In the genomic region with DNA sequence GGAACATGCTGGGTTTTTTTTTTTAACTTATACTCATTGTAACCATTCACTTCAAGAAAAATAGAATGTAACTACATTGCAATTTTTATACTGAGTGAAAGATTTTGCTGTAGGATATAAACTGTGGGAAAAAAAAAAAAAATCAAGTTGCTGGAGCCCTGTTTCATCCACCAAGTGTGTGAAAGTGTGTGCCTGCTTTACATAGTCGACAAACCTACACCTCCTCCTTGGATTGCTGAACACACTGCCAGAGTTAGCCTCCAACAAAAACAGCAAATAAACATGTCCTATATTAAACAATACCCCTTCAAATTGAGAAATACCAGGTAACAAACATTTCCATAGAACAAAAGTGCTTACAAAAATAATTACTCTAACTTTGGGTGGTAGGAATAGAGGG, we compare ENCODE assay signal across 22 mouse cellular contexts. TPM values are rescaled to one million over a fixed set of nuclear protein-coding genes. Genes with fewer than 3 reads are reported as not detected.
DNase-seq lines count a peak whose midpoint lies in the region; ATAC-seq and TF ChIP-seq lines count a peak whose summit lies in the region.
"Had no signal": no experiment of that assay in that cellular context is flagged by ENCODE, and none has a peak within 500 bp of the region (broad histone marks: within the 10 kb centered on the region; RNA-seq: fewer than 3 reads in every experiment).

No protein-coding gene starts in this region.

- H3K27me3 ChIP-seq in liver, postnatal 0 days (ENCODE audit: insufficient read depth, low read length) = no peaks in the 10 kb centered on the region
- H3K27me3 ChIP-seq: embryonic facial prominence, embryonic 13.5 days; embryonic facial prominence, embryonic 15.5 days; forebrain, embryonic 13.5 days; forebrain, embryonic 15.5 days had no signal

- WGBS in liver, postnatal 0 days (ENCODE audit: insufficient replicate concordance) = 55% methylated on average over 1 of the region's 1 CpGs

- H3K9me3 ChIP-seq in liver, postnatal 0 days (ENCODE audit: low read length) = no peaks in the 10 kb centered on the region
- H3K9me3 ChIP-seq: embryonic facial prominence, embryonic 13.5 days; embryonic facial prominence, embryonic 15.5 days; forebrain, embryonic 13.5 days; forebrain, embryonic 15.5 days had no signal

- no peak for TF ChIP-seq EP300 in liver, postnatal 0 days (IDR thresholded peaks at IDR 0.05; ENCODE audit: low read depth)

- H3K36me3 ChIP-seq in liver, postnatal 0 days (replicated peaks; ENCODE audit: insufficient read depth, low read length) = no peaks in the 10 kb centered on the region; the same call in 1 of the 2 replicates
- H3K36me3 ChIP-seq: embryonic facial prominence, embryonic 13.5 days; embryonic facial prominence, embryonic 15.5 days; forebrain, embryonic 15.5 days had no signal

- no peak for DNase-seq in liver, postnatal 0 days
- DNase-seq in liver = no peak
- peak; percentile 40 for DNase-seq in gonadal fat pad, adult 2 months (ENCODE audit: low read depth)
- DNase-seq in ovary, postnatal 14 days (ENCODE audit: low spot score) = no peak
- DNase-seq in layer of hippocampus, adult 11-12 months (ENCODE audit: low spot score) = no peak
- DNase-seq: adrenal gland, adult 8-10 months; adrenal gland, postnatal 14 days; adrenal gland, postnatal 36 days; cerebellum, adult 11 months; cerebellum, adult 18-20 months; cerebellum, adult 8-10 months; cerebellum, adult 9-11 months; cerebellum, postnatal 14 days; cerebellum, postnatal 36 days; embryo, embryonic 11 days; forebrain, postnatal 0 days had no signal

- no peak for ATAC-seq in liver, postnatal 0 days
- ATAC-seq: forebrain, embryonic 13.5 days; forebrain, embryonic 15.5 days; forebrain, postnatal 0 days had no signal

- no peak overlapping the region for H3K4me3 ChIP-seq in liver, postnatal 0 days (ENCODE audit: low read depth, low read length)
- H3K4me3 ChIP-seq in brown adipose tissue, adult 24 weeks (ENCODE audit: insufficient read depth, low read depth, low read length) = no peak overlapping the region
- H3K4me3 ChIP-seq: embryonic facial prominence, embryonic 13.5 days; embryonic facial prominence, embryonic 15.5 days; erythroblast, embryonic 14.5 days; forebrain, embryonic 13.5 days; forebrain, embryonic 15.5 days had no signal

- no peak for TF ChIP-seq CTCF in liver, postnatal 0 days (IDR thresholded peaks at IDR 0.05; ENCODE audit: low read depth)

- H3K27ac ChIP-seq in liver, postnatal 0 days (ENCODE audit: low read depth) = peak overlapping the region; percentile 75
- peak overlapping the region; percentile 83 for H3K27ac ChIP-seq in brown adipose tissue, adult 24 weeks (replicated peaks; ENCODE audit: low read depth, low read length)
- H3K27ac ChIP-seq: embryonic facial prominence, embryonic 13.5 days; embryonic facial prominence, embryonic 15.5 days; forebrain, embryonic 13.5 days; forebrain, embryonic 15.5 days had no signal

- no peak overlapping the region for H3K4me2 ChIP-seq in liver, postnatal 0 days (ENCODE audit: low read depth, low read length)
- H3K4me2 ChIP-seq: embryonic facial prominence, embryonic 13.5 days; embryonic facial prominence, embryonic 15.5 days; forebrain, embryonic 13.5 days; forebrain, embryonic 15.5 days had no signal

- no peaks in the 10 kb centered on the region for H3K4me1 ChIP-seq in liver, postnatal 0 days (ENCODE audit: insufficient read depth)
- no peaks in the 10 kb centered on the region; the same call in 1 of the 2 replicates for H3K4me1 ChIP-seq in brown adipose tissue, adult 24 weeks (ENCODE audit: control insufficient read depth, insufficient read depth, insufficient read length, low read length)
- H3K4me1 ChIP-seq: embryonic facial prominence, embryonic 13.5 days; embryonic facial prominence, embryonic 15.5 days; forebrain, embryonic 13.5 days; forebrain, embryonic 15.5 days had no signal

- no peak overlapping the region for H3K9ac ChIP-seq in liver, postnatal 0 days (replicated peaks)
- H3K9ac ChIP-seq: embryonic facial prominence, embryonic 13.5 days; embryonic facial prominence, embryonic 15.5 days; forebrain, embryonic 13.5 days; forebrain, embryonic 15.5 days; forebrain, postnatal 0 days had no signal

RNA-seq across cellular contexts. Expression of gene B3galt2, which starts 8.1 kb away (rescaled TPM):
- 0.02 and 0.07 TPM in 2 replicates for polyA plus RNA-seq in liver, postnatal 0 days (2015; fragmentation: Nextera tagmentation; extraction: Ambion mirVana)
- polyA plus RNA-seq in brown adipose tissue, adult 24 weeks (2012; ENCODE audit: insufficient read depth, insufficient read length, missing spikeins) = 7.6 and 18.1 TPM in 2 replicates
- polyA plus RNA-seq in gonadal fat pad, adult 2 months (2012; rRNA removed) = 8.8 TPM in 2 replicates
